Mouse (Mus musculus) liver, embryonic 12.5 days (tissue): ENCODE data around the gene Pla2g4c. TPM values are rescaled to one million over a fixed set of nuclear protein-coding genes. Genes with fewer than 3 reads are reported as not detected.
A peak's percentile ranks its signal among the peaks of the same experiment; 100 is the strongest.
"Not testable (repeated sequence)": the region's sequence is repeated elsewhere in the genome, so short reads cannot be mapped to it uniquely, and the experiment has no call there.

Experiments used
- ATAC-seq: fragments of 200-750 bp; cut with Nextera tagmentation; 2 replicates; pipeline ENCODE4 v1.8.0; 2017; ENCODE audit warnings: moderate number of reproducible peaks, mild to moderate bottlenecking, moderate library complexity
- H3K27ac ChIP-seq: fragments of 300-500 bp; sonication (generic); 2 replicates; pipeline ENCODE4 v1.5.1; 2016; ENCODE audit warnings: mild to moderate bottlenecking
- H3K27me3 ChIP-seq: fragments of 300-500 bp; sonication (generic); replicated peaks from 2 replicates; pipeline ENCODE4 v1.6.1; 2016; ENCODE audit warnings: mild to moderate bottlenecking, moderate library complexity
- H3K36me3 ChIP-seq: fragments of 300-500 bp; sonication (generic); 2 replicates; pipeline ENCODE4 v1.6.1; 2016; ENCODE audit warnings: mild to moderate bottlenecking, moderate library complexity
- H3K4me1 ChIP-seq: fragments of 300-500 bp; sonication (generic); 2 replicates; pipeline ENCODE4 v1.6.1; 2016
- H3K4me2 ChIP-seq: fragments of 300-500 bp; sonication (generic); 2 replicates; pipeline ENCODE4 v1.6.1; 2016; ENCODE audit warnings: mild to moderate bottlenecking, moderate library complexity
- H3K4me3 ChIP-seq: fragments of 300-500 bp; sonication (generic); 2 replicates; pipeline ENCODE4 v1.5.1; 2016; ENCODE audit warnings: mild to moderate bottlenecking, moderate library complexity
- H3K9ac ChIP-seq: fragments of 300-500 bp; sonication (generic); 2 replicates; pipeline ENCODE4 v1.6.1; 2016; ENCODE audit warnings: mild to moderate bottlenecking, moderate library complexity
- H3K9me3 ChIP-seq: fragments of 300-500 bp; sonication (generic); replicated peaks from 2 replicates; pipeline ENCODE4 v1.6.1; 2016; ENCODE audit warnings: mild to moderate bottlenecking, moderate library complexity
- WGBS: fragments of 180-500 bp; shearing (Covaris S2); methylation state at CpG from one replicate; pipeline ENCODE4 v1.1.7; 2016; ENCODE audit not compliant: insufficient replicate concordance; 5-methylcytosine and 5-hydroxymethylcytosine counted together
- polyA plus RNA-seq: library from polyadenylated mRNA; unstranded; fragments of >200 nt; fragmentation: Nextera tagmentation; extraction: Ambion mirVana; gene quantifications from 2 replicates; pipeline ENCODE4 v1.2.1, GENCODE M21; 2016

Pla2g4c gene
- polyA plus RNA-seq = 1.2 and 1.5 TPM in 2 replicates

- peaks cover 9% of the 10 kb centered on the region for H3K4me1 ChIP-seq
- ATAC-seq = peak; percentile 58; the same call in 1 of the 2 replicates
- no peak within 1 kb of the TSS; the same call in 1 of the 2 replicates for H3K27ac ChIP-seq
- H3K36me3 ChIP-seq = peaks cover 14% of the 10 kb centered on the region
- H3K4me2 ChIP-seq = no peak within 1 kb of the TSS
- no peak within 1 kb of the TSS for H3K4me3 ChIP-seq
- no peak within 1 kb of the TSS for H3K9ac ChIP-seq
- 61% methylated on average over 2 of the region's 2 CpGs for WGBS
- H3K9me3 ChIP-seq = no peaks in the 10 kb centered on the region
- no peaks in the 10 kb centered on the region for H3K27me3 ChIP-seq
Measured at GRCm38 (mm10) chr7:13324316-13324715, at the start of gene Pla2g4c. Gene Pla2g4c (plus strand): TSS chr7:13324655.

DNA sequence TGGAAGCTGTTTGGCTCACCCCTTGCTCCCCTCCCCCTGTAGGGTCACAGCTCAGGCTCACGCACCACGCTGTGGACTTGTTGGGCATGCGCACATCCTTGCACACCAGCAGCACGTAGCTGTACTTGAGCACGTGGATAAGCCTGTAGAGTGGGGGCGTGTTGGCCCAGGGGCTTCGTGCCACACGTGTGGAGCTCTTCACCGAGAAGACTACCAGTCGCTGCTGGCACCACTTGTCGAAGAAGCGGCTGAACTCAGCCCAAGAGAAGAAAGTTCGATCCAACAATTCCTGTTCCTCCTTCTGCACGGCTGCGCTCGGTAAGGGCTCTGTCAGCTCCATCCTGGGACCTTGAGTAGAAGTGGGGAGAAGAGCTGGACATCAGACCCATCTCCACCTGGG, 47.4 kb upstream of the Pla2g4c start, which contains the start of gene Lig1:
Lig1 (plus strand) TSS at position 203 of the 400 bp plus-strand sequence.
- peak within 1 kb of the TSS; percentile 83 for H3K9ac ChIP-seq
- H3K4me3 ChIP-seq = peak within 1 kb of the TSS; percentile 76
- 89% methylated on average over 16 of the region's 16 CpGs for WGBS
- no peak for ATAC-seq
- H3K36me3 ChIP-seq = peaks cover 49% of the 10 kb centered on the region
- H3K27ac ChIP-seq = peak within 1 kb of the TSS; percentile 87
- H3K4me1 ChIP-seq = peaks cover 34% of the 10 kb centered on the region
- H3K9me3 ChIP-seq = no peaks in the 10 kb centered on the region
- no peaks in the 10 kb centered on the region for H3K27me3 ChIP-seq
- peak within 1 kb of the TSS; percentile 82 for H3K4me2 ChIP-seq

DNA sequence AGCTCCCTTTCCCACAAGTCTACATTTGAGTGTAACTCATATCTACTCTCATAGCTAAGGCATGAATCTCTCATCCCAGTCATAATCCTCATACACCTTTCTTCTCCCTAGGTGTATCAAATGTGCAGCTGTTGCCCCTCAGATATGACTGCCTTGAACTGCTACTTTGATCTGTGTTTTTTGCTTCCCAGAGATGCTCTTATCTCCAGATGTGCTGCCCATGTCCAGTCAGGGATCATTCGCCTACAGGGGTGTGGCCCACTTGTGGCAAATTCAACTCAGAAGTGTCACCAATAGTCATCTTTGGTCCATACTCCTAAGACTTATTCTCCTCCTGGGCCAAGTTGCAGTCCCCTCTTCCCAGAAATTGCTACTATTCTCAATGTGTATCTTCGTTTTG, 46.6 kb upstream of the Pla2g4c start:
- H3K36me3 ChIP-seq = peaks cover 56% of the 10 kb centered on the region
- H3K9me3 ChIP-seq = no peaks in the 10 kb centered on the region
- H3K27me3 ChIP-seq = no peaks in the 10 kb centered on the region
- ATAC-seq = peak; percentile 19
- peak overlapping the region; percentile 82 for H3K4me2 ChIP-seq
- H3K27ac ChIP-seq = peak overlapping the region; percentile 87
- WGBS = 16% methylated on average over 2 of the region's 2 CpGs
- H3K4me3 ChIP-seq = peak overlapping the region; percentile 76
- H3K4me1 ChIP-seq = peaks cover 34% of the 10 kb centered on the region
- peak overlapping the region; percentile 83 for H3K9ac ChIP-seq

DNA sequence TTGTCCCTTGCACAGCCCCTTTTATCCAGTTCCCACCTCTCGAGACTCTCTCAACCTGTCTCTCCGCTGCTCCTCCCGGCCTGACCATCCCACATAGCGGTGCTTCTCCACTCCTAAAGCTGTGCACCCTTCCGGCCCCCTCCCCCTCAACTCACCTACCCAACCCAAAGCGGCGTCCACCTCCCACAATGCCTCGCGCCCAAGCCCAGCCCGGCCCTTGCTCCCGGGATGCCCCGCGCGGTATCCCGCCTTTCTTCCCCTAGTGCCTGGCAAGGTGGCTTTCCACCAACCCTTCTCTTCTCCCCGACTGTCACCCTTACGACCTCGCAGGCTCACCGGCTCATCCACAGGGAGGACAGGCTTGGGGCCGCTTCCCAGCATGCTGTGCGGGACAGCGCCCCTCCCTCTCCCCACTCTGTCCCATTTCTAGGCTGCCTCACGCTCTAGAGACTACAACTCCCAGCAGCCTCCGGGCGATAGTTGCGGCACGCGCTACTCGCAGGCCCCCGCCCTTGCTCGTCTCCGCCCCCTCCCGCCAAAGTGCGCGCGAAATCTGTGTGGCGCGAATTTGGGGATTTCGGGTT, 46.1 kb upstream of the Pla2g4c start, which contains the start of gene Zswim9:
Zswim9 (minus strand) TSS at position 414 of the 584 bp plus-strand sequence.
- peaks cover 60% of the 10 kb centered on the region for H3K36me3 ChIP-seq
- peak; percentile 96 for ATAC-seq
- peak within 1 kb of the TSS; percentile 76 for H3K4me3 ChIP-seq
- peak within 1 kb of the TSS; percentile 83 for H3K9ac ChIP-seq
- H3K27me3 ChIP-seq = no peaks in the 10 kb centered on the region
- no peaks in the 10 kb centered on the region for H3K9me3 ChIP-seq
- H3K4me1 ChIP-seq = peaks cover 34% of the 10 kb centered on the region
- under 1% methylated on average over 39 of the region's 39 CpGs for WGBS
- H3K4me2 ChIP-seq = peak within 1 kb of the TSS; percentile 82
- H3K27ac ChIP-seq = peak within 1 kb of the TSS; percentile 87

DNA sequence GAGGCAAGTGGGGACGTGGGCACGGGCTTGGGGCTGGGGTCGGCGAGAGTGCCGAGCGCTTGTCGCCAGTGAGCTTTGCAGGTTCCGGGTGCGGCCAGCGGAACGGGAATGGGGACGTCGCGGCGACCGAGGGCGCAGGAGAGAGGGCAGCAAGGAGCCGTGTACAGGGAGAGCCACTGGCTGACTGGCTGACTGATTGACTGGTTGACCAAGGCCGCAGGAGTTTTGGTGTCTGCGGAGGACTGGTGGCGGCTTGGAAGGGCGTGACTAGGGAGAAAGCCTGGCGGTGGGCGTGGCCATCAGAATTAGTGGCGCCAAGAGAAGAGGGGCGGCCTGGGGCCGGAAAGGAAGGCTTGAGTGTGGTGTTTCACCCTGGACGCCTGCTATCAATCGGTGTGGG, 45.5 kb upstream of the Pla2g4c start:
- H3K27me3 ChIP-seq, H3K9me3 ChIP-seq: not testable (repeated sequence)
- peak; percentile 67 for ATAC-seq
- Histone ChIP-seq H3K4me2 (peak overlapping the region; percentile 82), H3K4me1 (peaks cover 34% of the 10 kb centered on the region), H3K9ac (peak overlapping the region; percentile 83), H3K36me3 (peaks cover 65% of the 10 kb centered on the region), H3K27ac (peak overlapping the region; percentile 87), H3K4me3 (peak overlapping the region; percentile 76)
- WGBS = 1% methylated on average over 17 of the region's 29 CpGs

DNA sequence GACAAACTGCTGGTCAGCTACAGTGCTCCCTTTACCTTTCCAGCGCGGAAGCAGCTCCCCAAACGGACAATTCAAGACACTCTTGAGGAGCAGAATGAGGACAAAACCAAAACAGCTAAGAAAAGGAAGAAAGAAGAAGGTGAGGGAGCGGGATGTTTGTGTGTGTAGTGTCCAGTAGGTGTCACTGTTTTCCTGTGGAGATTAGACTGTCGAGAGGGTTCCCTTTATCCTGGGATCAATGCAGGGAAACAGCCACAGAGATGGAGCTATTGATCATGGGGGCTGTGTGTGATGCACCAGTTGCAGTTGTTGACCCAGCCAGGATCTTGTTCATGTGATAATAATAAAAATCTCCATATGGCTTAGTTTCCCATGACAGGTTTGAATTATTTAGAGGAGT, 35.8 kb upstream of the Pla2g4c start:
- Histone ChIP-seq H3K4me3 (no peak overlapping the region), H3K4me2 (no peak overlapping the region), H3K9me3 (no peaks in the 10 kb centered on the region), H3K27ac (no peak overlapping the region), H3K36me3 (peaks cover 100% of the 10 kb centered on the region), H3K4me1 (no peaks in the 10 kb centered on the region), H3K9ac (no peak overlapping the region), H3K27me3 (no peaks in the 10 kb centered on the region)
- ATAC-seq = 0 out of 2 replicates have a peak, but pooled peaks have one; percentile 43
- WGBS = 60% methylated on average over 5 of the region's 5 CpGs

GRCm38 (mm10) chr7:13290041-13290675, 34.3 kb upstream of the Pla2g4c start:
- Histone ChIP-seq H3K9ac (no peak overlapping the region), H3K36me3 (peaks cover 100% of the 10 kb centered on the region), H3K27ac (no peak overlapping the region), H3K9me3 (no peaks in the 10 kb centered on the region), H3K27me3 (no peaks in the 10 kb centered on the region), H3K4me3 (no peak overlapping the region), H3K4me1 (no peaks in the 10 kb centered on the region), H3K4me2 (no peak overlapping the region)
- no peak for ATAC-seq
- WGBS = 82% methylated on average over 1 of the region's 1 CpGs

DNA sequence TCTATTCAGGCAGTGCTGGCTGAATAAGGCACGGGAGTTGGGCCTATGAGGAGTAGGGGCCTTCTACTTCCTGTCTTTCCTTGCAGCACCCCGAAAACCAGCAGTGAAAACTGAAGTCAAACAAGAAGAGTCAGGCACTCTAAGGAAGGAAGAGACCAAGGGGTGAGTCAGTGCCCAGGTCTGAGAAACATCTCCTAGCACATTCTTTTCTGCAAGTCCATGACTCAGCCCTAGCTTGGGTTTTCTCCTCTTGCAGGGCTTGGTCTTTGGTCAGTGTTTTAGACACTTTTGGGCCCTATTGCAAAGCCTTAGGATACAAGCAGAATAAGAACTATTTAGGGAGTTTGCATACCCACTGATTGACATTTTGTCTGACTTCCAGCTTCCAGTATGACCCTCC, 33.1 kb upstream of the Pla2g4c start:
- 74% methylated on average over 2 of the region's 2 CpGs for WGBS
- H3K4me2 ChIP-seq = no peak overlapping the region
- H3K27ac ChIP-seq = no peak overlapping the region
- no peak for ATAC-seq
- H3K27me3 ChIP-seq = no peaks in the 10 kb centered on the region
- H3K36me3 ChIP-seq = peaks cover 100% of the 10 kb centered on the region
- H3K9ac ChIP-seq = no peak overlapping the region
- H3K4me3 ChIP-seq = no peak overlapping the region
- no peaks in the 10 kb centered on the region for H3K9me3 ChIP-seq
- no peaks in the 10 kb centered on the region for H3K4me1 ChIP-seq

DNA sequence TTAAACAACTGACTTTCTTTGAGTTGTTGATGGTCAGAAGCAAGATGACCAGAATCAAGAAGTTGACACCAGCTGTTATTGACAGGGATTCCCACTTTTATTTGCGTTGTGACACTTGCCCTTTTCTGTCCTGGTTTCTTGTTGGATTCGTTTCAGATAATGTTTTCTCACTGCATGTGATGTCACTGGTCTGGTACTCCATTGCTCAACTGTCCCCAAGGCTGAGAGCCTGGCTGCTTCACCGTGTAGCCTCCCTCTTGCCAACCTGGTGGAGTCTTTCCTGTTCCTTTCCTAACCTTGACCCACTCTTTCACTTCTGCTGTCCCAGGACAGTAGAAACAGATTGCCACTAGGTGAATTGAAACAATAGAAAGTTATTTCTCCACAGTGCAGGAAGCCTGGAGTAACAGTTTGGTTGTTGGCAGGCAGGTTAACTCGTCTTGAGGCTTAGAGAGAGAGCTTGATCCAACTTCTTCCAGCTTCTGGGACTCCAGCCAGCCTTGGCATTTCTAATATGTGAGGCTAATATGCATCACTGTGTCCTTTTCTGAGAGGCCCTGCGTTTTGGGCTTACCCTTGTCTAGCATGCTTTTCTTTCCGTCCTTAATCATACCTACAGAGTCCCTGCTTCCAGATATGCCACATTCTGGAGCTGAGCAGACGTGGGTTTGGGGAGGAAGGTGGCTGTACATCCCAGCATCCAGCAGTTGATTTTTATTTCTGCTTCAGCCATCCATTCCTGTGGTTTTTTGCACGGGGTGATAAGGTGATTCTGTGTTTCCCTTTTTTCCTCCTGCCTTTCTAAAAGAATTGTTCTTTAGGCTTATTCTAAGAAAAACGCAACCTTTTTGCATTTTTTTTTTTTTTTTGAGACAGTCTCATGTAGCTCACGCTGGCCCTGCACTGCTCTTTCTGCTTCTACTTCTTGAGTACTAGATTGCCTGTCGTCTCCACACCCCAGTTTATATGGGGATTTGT, 30.3 kb upstream of the Pla2g4c start:
- no peaks in the 10 kb centered on the region for H3K27me3 ChIP-seq
- no peak overlapping the region for H3K27ac ChIP-seq
- WGBS = 77% methylated on average over 11 of the region's 11 CpGs
- no peak overlapping the region for H3K9ac ChIP-seq
- no peak overlapping the region for H3K4me2 ChIP-seq
- no peaks in the 10 kb centered on the region for H3K4me1 ChIP-seq
- no peak for ATAC-seq
- peaks cover 100% of the 10 kb centered on the region for H3K36me3 ChIP-seq
- H3K9me3 ChIP-seq = no peaks in the 10 kb centered on the region
- no peak overlapping the region for H3K4me3 ChIP-seq

GRCm38 (mm10) chr7:13295256-13295655, 29.2 kb upstream of the Pla2g4c start:
- H3K4me3 ChIP-seq = no peak overlapping the region
- H3K9me3 ChIP-seq = no peaks in the 10 kb centered on the region
- no peaks in the 10 kb centered on the region for H3K4me1 ChIP-seq
- no peak overlapping the region for H3K9ac ChIP-seq
- H3K4me2 ChIP-seq = no peak overlapping the region
- H3K36me3 ChIP-seq = peaks cover 100% of the 10 kb centered on the region
- H3K27me3 ChIP-seq = no peaks in the 10 kb centered on the region
- H3K27ac ChIP-seq = no peak overlapping the region
- WGBS = 83% methylated on average over 7 of the region's 7 CpGs
- ATAC-seq = no peak

- Histone ChIP-seq H3K27me3 (no peaks in the 10 kb centered on the region), H3K4me2 (no peak overlapping the region), H3K4me3 (no peak overlapping the region), H3K4me1 (no peaks in the 10 kb centered on the region), H3K9me3 (no peaks in the 10 kb centered on the region), H3K27ac (no peak overlapping the region), H3K36me3 (peaks cover 100% of the 10 kb centered on the region), H3K9ac (no peak overlapping the region)
- ATAC-seq = no peak
- WGBS = 86% methylated on average over 1 of the region's 1 CpGs
Measured at GRCm38 (mm10) chr7:13297636-13298035, 26.8 kb upstream of the Pla2g4c start.
